Mouse (Mus musculus) E14TG2a.4 (cell line): ENCODE results near the gene Supt5.

Source experiments
- H3K27me3 ChIP-seq: 2 replicates; pipeline ENCODE4 v1.6.1; 2014; ENCODE audit warnings: low read length, control low read depth; ENCODE audit not compliant: insufficient read depth
- H3K36me3 ChIP-seq: 2 replicates; pipeline ENCODE4 v1.6.1; 2014; ENCODE audit warnings: low read length, control low read depth; ENCODE audit not compliant: insufficient read depth
- H3K4me1 ChIP-seq: replicated peaks from 2 replicates; pipeline ENCODE4 v1.6.1; 2014; ENCODE audit warnings: low read depth, low read length, control low read depth
- H3K4me3 ChIP-seq: replicated peaks from 2 replicates; pipeline ENCODE4 v1.5.1; 2014; ENCODE audit warnings: mild to moderate bottlenecking, low read length
- H3K9me3 ChIP-seq: 2 replicates; pipeline ENCODE4 v1.6.1; 2014; ENCODE audit warnings: low read length, control low read depth
- CTCF ChIP-seq: conservative IDR thresholded peaks from 2 replicates; pipeline ENCODE4 v1.5.1; 2014; ENCODE audit warnings: low read length
- NANOG ChIP-seq: IDR thresholded peaks from 2 replicates; pipeline ENCODE4 v1.6.1; 2014; ENCODE audit warnings: borderline replicate concordance, low read length, mixed read lengths
- POU5F1 ChIP-seq: IDR thresholded peaks from 2 replicates; pipeline ENCODE4 v1.6.1; 2014; ENCODE audit warnings: low read length, borderline replicate concordance

The Supt5 gene

GRCm38 (mm10) chr7:28277615-28278278 lies 60.8 kb downstream of the Supt5 start, which contains the start of gene Eid2b:
TSS of gene Eid2b (plus strand) at chr7:28277739.
- H3K27me3 ChIP-seq, result 0 out of 2 replicates have a peak, but pooled peaks cover 6% of the 10 kb centered on the region
- peaks cover 9% of the 10 kb centered on the region for H3K36me3 ChIP-seq
- no peak for TF ChIP-seq NANOG
- no peak for TF ChIP-seq POU5F1
- TF ChIP-seq CTCF, result peak; percentile 87
- H3K4me1 ChIP-seq, result peaks cover 25% of the 10 kb centered on the region
- no peaks in the 10 kb centered on the region for H3K9me3 ChIP-seq
- peak within 1 kb of the TSS; percentile 91 for H3K4me3 ChIP-seq

GRCm38 (mm10) chr7:28277237-28277614 lies 61.3 kb downstream of the Supt5 start:
- Histone ChIP-seq H3K36me3 (peaks cover 15% of the 10 kb centered on the region), H3K4me1 (peaks cover 25% of the 10 kb centered on the region), H3K4me3 (peak overlapping the region; percentile 91; the same call in 1 of the 2 replicates), H3K27me3 (0 out of 2 replicates have a peak, but pooled peaks cover 6% of the 10 kb centered on the region), H3K9me3 (no peaks in the 10 kb centered on the region)
- no peak for TF ChIP-seq CTCF
- TF ChIP-seq NANOG, result no peak
- no peak for TF ChIP-seq POU5F1

GRCm38 (mm10) chr7:28271761-28272160 lies 66.8 kb downstream of the Supt5 start:
- H3K4me1 ChIP-seq, result peaks cover 22% of the 10 kb centered on the region
- TF ChIP-seq POU5F1, result no peak
- no peak for TF ChIP-seq NANOG
- TF ChIP-seq CTCF, result peak; percentile 83
- H3K36me3 ChIP-seq, result peaks cover 18% of the 10 kb centered on the region
- no peak overlapping the region for H3K4me3 ChIP-seq
- H3K9me3 ChIP-seq, result peaks cover 6% of the 10 kb centered on the region
- H3K27me3 ChIP-seq, result no peaks in the 10 kb centered on the region

GRCm38 (mm10) chr7:28269355-28269754 lies 69.2 kb downstream of the Supt5 start:
- Histone ChIP-seq H3K36me3 (peaks cover 18% of the 10 kb centered on the region), H3K4me3 (peak overlapping the region; percentile 89), H3K4me1 (peaks cover 16% of the 10 kb centered on the region), H3K9me3 (peaks cover 6% of the 10 kb centered on the region), H3K27me3 (peaks cover 4% of the 10 kb centered on the region; the same call in 1 of the 2 replicates)
- TF ChIP-seq CTCF (peak; percentile 94), NANOG (no peak)

- peaks cover 18% of the 10 kb centered on the region for H3K36me3 ChIP-seq
- TF ChIP-seq NANOG (no peak), CTCF (no peak), POU5F1 (no peak)
- H3K27me3 ChIP-seq, result peaks cover 4% of the 10 kb centered on the region
- peak overlapping the region; percentile 89 for H3K4me3 ChIP-seq
- H3K9me3 ChIP-seq, result peaks cover 6% of the 10 kb centered on the region
- peaks cover 17% of the 10 kb centered on the region for H3K4me1 ChIP-seq
These were observed 70.0 kb downstream of the Supt5 start for GRCm38 (mm10) chr7:28268576-28268975.

GRCm38 (mm10) chr7:28268042-28268531 lies 70.5 kb downstream of the Supt5 start:
- peaks cover 21% of the 10 kb centered on the region for H3K4me1 ChIP-seq
- peaks cover 4% of the 10 kb centered on the region for H3K27me3 ChIP-seq
- H3K9me3 ChIP-seq, result peaks cover 6% of the 10 kb centered on the region
- peak overlapping the region; percentile 89 for H3K4me3 ChIP-seq
- no peak for TF ChIP-seq NANOG
- TF ChIP-seq CTCF, result no peak
- no peak for TF ChIP-seq POU5F1
- peaks cover 15% of the 10 kb centered on the region for H3K36me3 ChIP-seq

GRCm38 (mm10) chr7:28267129-28268041 lies 71.2 kb downstream of the Supt5 start, which contains the start of gene Eid2:
TSS of gene Eid2 (plus strand) at chr7:28267881.
- H3K36me3 ChIP-seq, result peaks cover 9% of the 10 kb centered on the region
- H3K4me1 ChIP-seq, result peaks cover 28% of the 10 kb centered on the region
- TF ChIP-seq POU5F1 (no peak), CTCF (peak; percentile 73), NANOG (no peak)
- H3K4me3 ChIP-seq, result peak within 1 kb of the TSS; percentile 89
- H3K9me3 ChIP-seq, result peaks cover 6% of the 10 kb centered on the region
- H3K27me3 ChIP-seq, result peaks cover 4% of the 10 kb centered on the region

- Histone ChIP-seq H3K9me3 (peaks cover 2% of the 10 kb centered on the region), H3K27me3 (peaks cover 4% of the 10 kb centered on the region), H3K36me3 (0 out of 2 replicates have a peak, but pooled peaks cover 2% of the 10 kb centered on the region), H3K4me3 (no peak overlapping the region), H3K4me1 (peaks cover 35% of the 10 kb centered on the region)
- TF ChIP-seq NANOG (no peak), CTCF (no peak), POU5F1 (no peak)
These were observed 73.2 kb downstream of the Supt5 start for GRCm38 (mm10) chr7:28265391-28265790.
